Mouse (Mus musculus): Measurements from ENCODE around the gene Abhd12. TPM values are rescaled to one million over a fixed set of nuclear protein-coding genes. Genes with fewer than 3 reads are reported as not detected.

The Abhd12 gene
- polyA plus RNA-seq, 1 experiment from 2014 or later = 78.5 TPM

GRCm38 (mm10) chr2:150816676-150817402 lies 87.7 kb downstream of the Abhd12 start:
- DNase-seq (ENCODE audit: low read depth, low spot score) (no peak), ATAC-seq (no peak)
- ChIA-PET POLR2A (no interaction called here), CTCF (interaction anchor here (1.5 kb wide), 1 partner anchor 10 kb away, joined by 3 read pairs; no protein-coding TSS in a partner anchor)
- in situ Hi-C loops (cut with MboI; ENCODE audit: low pct_unique_long_range_greater_than_20kb) = no loop called here
- no peak for TF ChIP-seq CTCF (IDR thresholded peaks at IDR 0.05)
- no peaks in the 10 kb centered on the region for H3K27me3 ChIP-seq

DNA sequence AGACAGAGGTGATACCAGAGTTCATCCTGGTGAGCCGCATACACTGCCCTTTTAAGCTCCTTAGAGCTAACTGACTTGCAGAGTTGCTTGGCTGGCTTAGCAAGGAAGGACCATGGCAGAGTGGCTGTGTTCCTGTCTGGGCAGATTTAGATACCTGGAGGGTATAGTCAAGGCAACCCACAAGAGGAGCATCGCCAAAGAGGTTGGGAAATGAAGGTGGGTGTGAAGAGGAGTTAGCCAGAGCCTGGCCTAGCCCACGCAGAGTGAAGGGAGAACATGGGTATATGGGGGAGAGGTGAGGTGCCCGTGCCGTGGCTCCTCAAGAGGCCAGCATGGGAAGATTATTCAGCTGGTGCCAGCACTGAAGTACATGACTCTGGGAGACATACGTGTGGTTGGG lies 91.7 kb downstream of the Abhd12 start:
- no peak for TF ChIP-seq CTCF (IDR thresholded peaks at IDR 0.05)
- CTCF ChIA-PET = no interaction called here
- in situ Hi-C loops (cut with MboI; ENCODE audit: low pct_unique_long_range_greater_than_20kb) = no loop called here
- POLR2A ChIA-PET = no interaction called here
- DNase-seq (ENCODE audit: low read depth, low spot score) (no peak), ATAC-seq (no peak)
- no peaks in the 10 kb centered on the region for H3K27me3 ChIP-seq

DNA sequence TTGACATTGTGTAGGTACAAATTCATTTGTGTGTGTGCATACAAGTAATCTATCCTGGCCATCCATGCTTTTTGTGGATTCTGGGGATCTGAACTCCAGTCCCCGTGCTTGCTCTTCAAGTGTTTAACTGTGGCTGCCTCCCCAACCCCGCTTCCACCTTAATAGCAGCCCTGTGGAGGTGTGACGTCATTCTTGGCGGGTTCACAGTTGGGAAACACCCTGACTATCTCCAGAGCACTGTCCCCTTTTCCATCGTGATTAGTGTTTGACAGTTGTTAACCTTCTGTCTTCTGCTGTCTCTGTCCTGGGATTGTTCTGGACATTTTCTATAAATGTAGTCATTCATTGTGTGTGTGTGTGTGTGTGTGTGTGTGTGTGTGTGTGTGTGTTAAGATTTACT lies 93.9 kb downstream of the Abhd12 start:
- CTCF ChIA-PET = no interaction called here
- H3K27me3 ChIP-seq = no peaks in the 10 kb centered on the region

DNA sequence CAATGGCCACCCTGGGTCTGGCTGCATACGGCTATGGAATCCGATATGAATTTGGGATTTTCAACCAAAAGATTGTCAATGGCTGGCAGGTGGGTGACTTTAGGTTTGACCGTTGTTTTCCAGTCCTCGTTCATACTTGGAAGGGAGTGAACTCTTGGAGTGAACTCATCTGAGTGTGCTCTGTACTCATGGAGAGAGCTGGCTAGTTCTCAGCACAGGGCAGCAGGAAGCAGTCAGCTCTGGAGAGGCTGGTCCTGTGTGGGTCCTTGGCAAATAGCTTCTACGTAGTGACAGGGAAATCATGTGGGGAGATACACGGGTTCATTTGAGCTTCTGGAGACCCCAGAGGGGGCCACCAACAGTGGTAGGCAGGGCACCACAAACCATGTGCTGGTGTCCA lies 95.7 kb downstream of the Abhd12 start:
- POLR2A ChIA-PET = no interaction called here
- CTCF ChIA-PET = no interaction called here
- no peaks in the 10 kb centered on the region for H3K27me3 ChIP-seq
- in situ Hi-C loops (cut with MboI; ENCODE audit: low pct_unique_long_range_greater_than_20kb) = no loop called here
- no peak for DNase-seq (ENCODE audit: low read depth, low spot score)
- no peak for TF ChIP-seq CTCF (IDR thresholded peaks at IDR 0.05)
- ATAC-seq = no peak

More for the DNA sequence above, 93.9 kb downstream of the Abhd12 start:
- TF ChIP-seq CTCF (IDR thresholded peaks at IDR 0.05) = no peak
- POLR2A ChIA-PET = no interaction called here
- no peak for DNase-seq (ENCODE audit: low read depth, low spot score)
- no peak for ATAC-seq
- in situ Hi-C loops (cut with MboI; ENCODE audit: low pct_unique_long_range_greater_than_20kb) = no loop called here

GRCm38 (mm10) chr2:150808381-150808780 lies 96.2 kb downstream of the Abhd12 start:
- no peak for ATAC-seq
- POLR2A ChIA-PET = interaction anchor here (0.6 kb wide), 1 partner anchor 43 kb away, joined by 11 read pairs; no protein-coding TSS in a partner anchor
- CTCF ChIA-PET = interaction anchor here (1.1 kb wide), 1 partner anchor 10 kb away, joined by 3 read pairs; no protein-coding TSS in a partner anchor
- DNase-seq (ENCODE audit: low read depth, low spot score) = no peak
- TF ChIP-seq CTCF (IDR thresholded peaks at IDR 0.05) = no peak
- H3K27me3 ChIP-seq = no peaks in the 10 kb centered on the region
- in situ Hi-C loops (cut with MboI; ENCODE audit: low pct_unique_long_range_greater_than_20kb) = no loop called here

- TF ChIP-seq CTCF (IDR thresholded peaks at IDR 0.05) = peak; percentile 54
- in situ Hi-C loops (cut with MboI; ENCODE audit: low pct_unique_long_range_greater_than_20kb) = no loop called here
- no peak for ATAC-seq
- ChIA-PET POLR2A (no interaction called here), CTCF (no interaction called here)
- no peaks in the 10 kb centered on the region for H3K27me3 ChIP-seq
- DNase-seq (ENCODE audit: low read depth, low spot score) = no peak
These were observed 101.5 kb downstream of the Abhd12 start for GRCm38 (mm10) chr2:150803035-150803434.

DNA sequence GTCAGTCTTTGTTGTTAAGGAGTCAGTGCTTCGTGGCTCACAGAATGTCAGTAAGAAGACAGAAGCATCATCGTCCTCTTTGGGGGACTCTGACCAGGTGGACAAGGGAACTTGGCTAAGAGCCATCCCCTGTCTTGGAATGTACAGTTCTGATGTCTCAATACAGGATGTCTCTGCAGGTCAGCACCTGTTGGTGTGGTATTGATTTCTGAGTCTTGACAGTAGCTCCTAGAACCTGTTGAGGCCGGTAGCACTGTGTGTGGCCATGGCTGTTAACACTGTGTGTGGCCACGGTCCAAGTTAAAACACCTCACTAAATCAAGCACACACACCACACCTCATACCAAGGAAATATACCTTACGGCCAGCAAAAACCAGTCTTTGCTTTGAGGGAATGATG lies 103.9 kb downstream of the Abhd12 start:
- ATAC-seq = no peak
- ChIA-PET CTCF (no interaction called here), POLR2A (no interaction called here)
- no peaks in the 10 kb centered on the region for H3K27me3 ChIP-seq
- TF ChIP-seq CTCF (IDR thresholded peaks at IDR 0.05) = no peak
- DNase-seq (ENCODE audit: low read depth, low spot score) = no peak
- in situ Hi-C loops (cut with MboI; ENCODE audit: low pct_unique_long_range_greater_than_20kb) = no loop called here

DNA sequence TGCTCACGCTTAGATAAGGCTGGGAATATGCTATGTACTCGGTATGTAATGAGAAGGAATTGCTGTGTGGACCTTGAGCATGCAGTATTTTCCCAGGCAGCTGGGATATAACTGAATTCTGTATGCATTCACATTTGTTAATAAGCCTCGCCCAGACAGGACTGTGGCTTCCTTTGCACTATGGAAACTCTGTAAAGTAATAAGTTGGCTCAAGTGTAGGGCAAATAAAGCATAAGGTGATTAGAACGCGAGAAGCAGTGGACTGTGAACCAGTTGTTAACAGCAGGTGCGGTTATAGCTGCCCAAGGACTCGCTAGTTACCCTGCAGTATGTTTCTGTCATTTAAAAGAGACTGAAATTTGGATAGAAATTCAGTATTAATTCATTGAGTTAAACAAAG lies 106.5 kb downstream of the Abhd12 start:
- in situ Hi-C loops (cut with MboI; ENCODE audit: low pct_unique_long_range_greater_than_20kb) = loop anchor here (25.0 kb wide), 1 partner anchor 714 kb away; no protein-coding TSS in a partner anchor
- no peak for TF ChIP-seq CTCF (IDR thresholded peaks at IDR 0.05)
- CTCF ChIA-PET = no interaction called here

DNA sequence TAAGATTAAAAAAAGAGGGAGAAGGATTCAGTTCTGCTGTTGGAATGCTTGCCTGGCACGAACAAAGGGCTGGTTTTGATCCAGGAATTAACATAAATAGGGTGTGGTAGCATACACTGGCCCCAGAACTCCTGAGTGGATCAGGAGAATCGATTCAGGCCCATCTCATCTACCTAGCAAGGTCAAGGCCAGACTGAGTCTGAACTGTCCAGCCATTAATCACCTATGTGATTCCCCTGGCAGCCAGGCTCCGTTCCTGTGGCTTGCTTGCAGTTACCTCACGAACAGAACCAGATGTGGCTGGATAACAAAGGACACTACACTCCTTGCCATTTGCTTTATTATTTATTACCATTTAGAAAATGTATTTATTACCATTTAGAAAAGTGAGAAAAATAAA lies 111.2 kb downstream of the Abhd12 start:
- no peak for DNase-seq (ENCODE audit: low read depth, low spot score)
- CTCF ChIA-PET = no interaction called here
- H3K27me3 ChIP-seq = no peaks in the 10 kb centered on the region
- no peak for TF ChIP-seq CTCF (IDR thresholded peaks at IDR 0.05)
- POLR2A ChIA-PET = no interaction called here
- no peak for ATAC-seq
- in situ Hi-C loops (cut with MboI; ENCODE audit: low pct_unique_long_range_greater_than_20kb) = loop anchor here (25.0 kb wide), 1 partner anchor 719 kb away; no protein-coding TSS in a partner anchor

More for the DNA sequence above, 106.5 kb downstream of the Abhd12 start:
- ATAC-seq (no peak), DNase-seq (ENCODE audit: low read depth, low spot score) (no peak)
- no peaks in the 10 kb centered on the region for H3K27me3 ChIP-seq
- POLR2A ChIA-PET = no interaction called here

DNA sequence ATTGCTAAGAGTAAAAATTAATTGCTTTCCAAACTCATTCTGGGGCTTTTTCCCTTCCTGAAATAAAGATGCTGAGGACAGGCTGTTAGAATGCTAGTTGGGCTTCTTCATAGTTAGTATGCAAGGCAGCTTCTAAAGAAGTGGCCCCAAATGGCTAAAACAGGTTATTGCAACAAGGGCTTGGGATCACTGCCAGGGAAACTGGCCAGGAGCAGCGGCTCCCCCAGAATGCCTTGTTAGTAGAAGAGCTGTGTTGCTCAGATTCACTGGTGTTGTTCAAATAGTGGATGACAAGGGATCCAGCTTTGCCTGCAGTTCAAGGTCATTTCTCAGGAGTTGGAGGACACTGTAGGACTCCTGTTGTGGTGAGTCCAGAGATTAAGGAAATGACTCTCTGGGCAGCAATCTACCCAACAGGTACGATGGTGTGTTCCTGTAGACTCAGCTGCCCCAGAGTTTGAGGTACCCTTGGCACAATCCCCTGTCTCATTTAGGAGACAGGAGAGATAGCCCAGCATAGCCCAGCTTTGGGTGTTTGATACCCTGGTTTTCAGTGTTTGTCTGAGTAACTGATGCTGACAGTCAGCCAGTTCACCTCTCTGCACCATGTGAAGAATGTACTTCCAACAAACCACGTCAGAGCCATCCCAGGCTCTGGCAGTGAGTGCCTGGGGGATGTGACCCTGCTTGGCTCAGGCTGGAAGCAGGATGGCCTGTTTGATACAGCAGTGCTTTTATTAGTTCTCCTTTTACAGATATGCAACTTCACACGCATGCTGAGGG lies 115.6 kb downstream of the Abhd12 start:
- no peak for TF ChIP-seq CTCF (IDR thresholded peaks at IDR 0.05)
- CTCF ChIA-PET = interaction anchor here (1.2 to 1.8 kb wide), 4 partner anchors 8 to 40 kb away, joined by 3 to 4 read pairs (median 4); partner anchors contain the start of gene Entpd6

More for the DNA sequence above, 115.6 kb downstream of the Abhd12 start:
- POLR2A ChIA-PET = no interaction called here
- no peaks in the 10 kb centered on the region for H3K27me3 ChIP-seq
- DNase-seq (ENCODE audit: low read depth, low spot score) = no peak
- ATAC-seq = no peak
- in situ Hi-C loops (cut with MboI; ENCODE audit: low pct_unique_long_range_greater_than_20kb) = loop anchor here (25.0 kb wide), 1 partner anchor 723 kb away; no protein-coding TSS in a partner anchor

Measured in Patski (cell line).